Mouse (Mus musculus): Measurements from ENCODE around the gene Prdm5.

Prdm5 gene

DNA sequence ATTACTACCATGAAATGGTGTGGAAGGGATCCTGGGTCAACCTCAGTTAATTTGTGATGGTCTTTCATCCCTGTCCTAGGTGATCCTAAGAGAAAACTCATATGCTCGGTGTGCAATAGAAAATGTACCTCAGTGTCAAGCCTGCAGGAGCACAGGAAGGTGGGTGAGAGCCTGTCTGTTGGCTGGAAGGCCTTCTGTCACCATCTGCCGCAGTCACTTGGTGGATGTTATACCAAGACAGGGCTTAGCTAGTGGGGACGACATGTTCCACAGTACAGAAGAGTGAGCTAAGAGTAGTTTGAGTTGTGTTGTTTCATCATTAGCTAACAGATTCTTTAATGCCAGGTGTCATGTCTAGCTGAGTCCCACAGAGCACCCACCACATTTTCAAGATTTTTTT lies 84.0 kb downstream of the Prdm5 start:
- no peaks in the 10 kb centered on the region for H3K36me3 ChIP-seq (ENCODE audit: control insufficient read depth, insufficient read depth, low read length, poor library complexity, severe bottlenecking)
- H3K27me3 ChIP-seq (ENCODE audit: control insufficient read depth, insufficient read depth, low read length, poor library complexity, severe bottlenecking), result no peaks in the 10 kb centered on the region
- DNase-seq (ENCODE audit: low read depth, low spot score), result no peak

DNA sequence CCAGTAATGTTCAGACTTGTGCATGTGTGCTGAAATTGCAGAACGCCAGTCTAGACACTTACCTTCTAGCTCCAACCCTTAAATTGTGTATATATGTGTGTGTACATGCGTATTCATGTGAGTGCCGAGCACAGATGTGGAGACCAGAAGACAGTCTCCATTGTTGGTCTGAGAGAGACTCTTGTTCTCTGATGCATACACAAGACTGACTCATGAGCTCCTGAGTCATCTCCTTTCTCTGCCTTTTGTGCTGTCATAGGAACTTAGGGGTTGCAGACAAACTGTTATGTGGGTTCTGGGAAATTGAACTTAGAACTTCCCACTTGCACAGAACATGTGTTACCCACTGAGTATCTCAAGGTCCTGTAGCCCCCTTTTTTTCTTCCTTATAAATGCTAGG lies 85.4 kb downstream of the Prdm5 start:
- no peak for DNase-seq (ENCODE audit: low read depth, low spot score)
- Histone ChIP-seq H3K27me3 (ENCODE audit: control insufficient read depth, insufficient read depth, low read length, poor library complexity, severe bottlenecking) (no peaks in the 10 kb centered on the region), H3K36me3 (ENCODE audit: control insufficient read depth, insufficient read depth, low read length, poor library complexity, severe bottlenecking) (no peaks in the 10 kb centered on the region)

DNA sequence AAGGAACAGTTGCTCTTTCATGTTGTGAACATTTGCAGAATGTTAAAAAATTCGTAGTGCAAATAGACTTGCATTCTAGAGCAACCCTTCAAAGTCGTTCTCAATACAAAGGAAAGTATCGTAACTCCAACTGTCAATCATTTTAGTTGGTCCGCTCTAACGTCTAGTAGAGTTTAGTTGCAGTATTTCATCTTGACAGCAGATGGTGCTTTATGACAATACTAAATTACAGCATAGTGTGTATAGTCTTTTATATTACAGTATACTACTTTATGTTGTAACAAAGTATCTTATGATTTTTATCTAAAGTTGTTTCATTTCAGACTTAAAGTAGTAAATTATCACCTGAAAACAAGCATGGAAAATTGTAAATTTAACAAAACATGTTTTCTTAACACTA lies 86.1 kb downstream of the Prdm5 start:
- H3K36me3 ChIP-seq (ENCODE audit: control insufficient read depth, insufficient read depth, low read length, poor library complexity, severe bottlenecking), result no peaks in the 10 kb centered on the region
- H3K27me3 ChIP-seq (ENCODE audit: control insufficient read depth, insufficient read depth, low read length, poor library complexity, severe bottlenecking), result no peaks in the 10 kb centered on the region
- DNase-seq (ENCODE audit: low read depth, low spot score), result no peak

DNA sequence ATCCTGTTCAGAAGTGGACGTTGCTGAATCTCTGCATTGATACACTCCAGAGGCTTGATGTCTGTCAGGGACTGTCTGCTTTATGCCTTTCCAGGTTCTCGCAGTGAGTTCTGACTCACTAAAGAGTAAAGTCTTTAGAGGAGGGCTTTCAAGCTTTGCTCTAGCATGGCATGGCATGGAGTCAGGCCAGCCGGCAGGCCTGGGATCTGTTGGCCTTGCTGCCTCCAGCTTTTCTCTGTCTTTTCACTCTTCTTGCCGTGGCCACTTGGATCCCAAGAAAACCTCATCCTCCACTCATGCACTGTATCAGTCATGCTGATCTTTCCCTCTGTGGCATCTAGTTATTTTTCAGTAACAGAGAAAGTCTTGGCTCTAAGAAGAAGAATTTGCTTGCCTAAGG lies 87.1 kb downstream of the Prdm5 start:
- H3K27me3 ChIP-seq (ENCODE audit: control insufficient read depth, insufficient read depth, low read length, poor library complexity, severe bottlenecking), result no peaks in the 10 kb centered on the region
- no peaks in the 10 kb centered on the region for H3K36me3 ChIP-seq (ENCODE audit: control insufficient read depth, insufficient read depth, low read length, poor library complexity, severe bottlenecking)
- no peak for DNase-seq (ENCODE audit: low read depth, low spot score)

DNA sequence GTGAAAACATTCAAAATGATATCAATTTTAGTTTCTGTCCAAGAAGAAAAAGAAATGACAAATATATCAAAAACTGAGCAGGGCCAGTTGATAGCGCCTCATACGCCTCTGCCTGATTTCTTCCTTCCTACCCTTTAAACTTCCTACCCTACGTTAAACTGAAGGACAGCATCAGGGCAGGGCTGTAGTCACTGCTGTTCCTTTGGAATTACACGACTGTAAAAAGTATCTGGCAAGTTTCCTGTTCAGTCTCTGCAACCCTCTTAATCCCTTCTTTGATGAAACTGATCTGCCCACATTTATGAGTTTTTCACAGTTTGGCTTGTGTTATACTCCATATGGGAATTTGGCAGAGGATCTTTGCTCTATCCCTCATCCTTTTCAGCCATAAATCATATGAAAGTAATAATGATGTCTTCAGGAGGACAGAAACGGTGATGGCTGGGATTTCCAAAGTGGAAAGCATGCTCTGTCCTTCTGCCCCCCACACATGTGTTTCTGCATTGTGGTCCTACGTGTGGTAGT lies 93.0 kb downstream of the Prdm5 start:
- H3K36me3 ChIP-seq (ENCODE audit: control insufficient read depth, insufficient read depth, low read length, poor library complexity, severe bottlenecking), result no peaks in the 10 kb centered on the region
- H3K27me3 ChIP-seq (ENCODE audit: control insufficient read depth, insufficient read depth, low read length, poor library complexity, severe bottlenecking), result no peaks in the 10 kb centered on the region
- DNase-seq (ENCODE audit: low read depth, low spot score), result no peak

DNA sequence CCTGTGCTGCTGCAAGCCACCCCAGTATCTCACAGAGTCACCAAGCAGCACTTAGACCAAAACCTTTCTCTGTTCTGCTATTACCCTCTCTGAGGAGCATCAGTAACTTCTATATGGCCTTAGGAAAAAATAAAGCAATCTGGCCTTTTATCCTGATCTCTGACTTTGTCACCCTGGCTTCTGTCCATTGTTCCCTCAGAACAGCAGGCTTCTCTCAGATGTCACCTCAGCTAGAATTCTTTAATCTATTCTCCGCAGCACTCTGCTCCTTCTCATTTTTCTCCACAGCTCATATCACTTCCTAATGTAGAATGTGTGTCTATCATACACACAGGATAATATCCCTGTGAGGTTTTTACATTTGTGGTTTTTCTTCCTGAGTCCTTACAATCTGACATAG lies 99.5 kb downstream of the Prdm5 start:
- no peaks in the 10 kb centered on the region for H3K36me3 ChIP-seq (ENCODE audit: control insufficient read depth, insufficient read depth, low read length, poor library complexity, severe bottlenecking)
- no peaks in the 10 kb centered on the region for H3K27me3 ChIP-seq (ENCODE audit: control insufficient read depth, insufficient read depth, low read length, poor library complexity, severe bottlenecking)
- no peak for DNase-seq (ENCODE audit: low read depth, low spot score)

DNA sequence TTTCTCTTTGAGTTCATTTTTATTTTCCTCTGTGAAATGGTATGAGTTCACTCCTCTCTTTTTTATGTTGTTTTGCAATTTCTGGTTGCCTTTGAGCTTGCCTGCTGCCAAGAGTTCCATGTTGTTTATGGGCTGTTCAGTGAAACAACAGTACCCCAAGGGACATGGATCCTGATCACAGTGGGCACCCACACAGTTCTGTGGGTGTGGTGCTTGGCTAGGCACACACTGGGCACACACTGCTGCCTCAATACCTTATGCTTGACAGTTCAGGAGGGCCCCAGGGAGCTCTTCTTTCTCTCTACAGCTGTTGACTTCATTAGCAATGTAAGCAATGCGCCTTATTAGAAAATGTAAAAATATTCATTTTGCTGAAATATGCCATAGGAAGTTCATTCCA lies 110.0 kb downstream of the Prdm5 start:
- DNase-seq (ENCODE audit: low read depth, low spot score), result no peak
- Histone ChIP-seq H3K27me3 (ENCODE audit: control insufficient read depth, insufficient read depth, low read length, poor library complexity, severe bottlenecking) (no peaks in the 10 kb centered on the region), H3K36me3 (ENCODE audit: control insufficient read depth, insufficient read depth, low read length, poor library complexity, severe bottlenecking) (no peaks in the 10 kb centered on the region)

DNA sequence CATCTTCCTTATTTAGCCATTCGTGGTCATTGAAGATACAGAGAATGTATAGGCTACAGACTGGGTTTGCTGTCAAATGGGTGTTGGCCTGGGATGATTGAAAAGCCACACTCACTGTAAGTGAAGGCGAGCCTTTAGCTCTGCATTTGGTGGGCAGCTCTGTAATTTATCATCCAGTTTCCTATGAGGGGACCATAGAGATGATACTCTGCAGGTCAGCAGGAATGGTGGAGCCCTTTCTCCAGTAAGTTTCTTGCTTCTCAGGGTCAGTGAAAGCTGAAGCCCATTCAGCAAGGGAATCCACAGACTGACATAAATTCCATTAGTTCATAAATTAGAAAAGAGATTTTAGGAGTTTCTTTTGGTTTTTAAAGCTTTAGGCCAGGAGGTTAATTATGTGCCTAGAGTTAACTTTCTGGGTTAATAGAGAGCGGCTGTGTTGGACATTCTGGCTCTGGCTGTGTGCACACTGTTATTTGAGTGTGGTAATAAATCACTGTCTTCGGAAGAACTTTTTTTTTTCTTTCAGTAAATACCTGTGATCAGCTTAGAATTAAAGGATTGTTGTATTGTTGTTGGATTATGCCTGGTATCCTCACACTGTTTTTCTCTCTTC lies 113.4 kb downstream of the Prdm5 start:
- Histone ChIP-seq H3K36me3 (ENCODE audit: control insufficient read depth, insufficient read depth, low read length, poor library complexity, severe bottlenecking) (no peaks in the 10 kb centered on the region), H3K27me3 (ENCODE audit: control insufficient read depth, insufficient read depth, low read length, poor library complexity, severe bottlenecking) (no peaks in the 10 kb centered on the region)
- DNase-seq (ENCODE audit: low read depth, low spot score), result no peak

DNA sequence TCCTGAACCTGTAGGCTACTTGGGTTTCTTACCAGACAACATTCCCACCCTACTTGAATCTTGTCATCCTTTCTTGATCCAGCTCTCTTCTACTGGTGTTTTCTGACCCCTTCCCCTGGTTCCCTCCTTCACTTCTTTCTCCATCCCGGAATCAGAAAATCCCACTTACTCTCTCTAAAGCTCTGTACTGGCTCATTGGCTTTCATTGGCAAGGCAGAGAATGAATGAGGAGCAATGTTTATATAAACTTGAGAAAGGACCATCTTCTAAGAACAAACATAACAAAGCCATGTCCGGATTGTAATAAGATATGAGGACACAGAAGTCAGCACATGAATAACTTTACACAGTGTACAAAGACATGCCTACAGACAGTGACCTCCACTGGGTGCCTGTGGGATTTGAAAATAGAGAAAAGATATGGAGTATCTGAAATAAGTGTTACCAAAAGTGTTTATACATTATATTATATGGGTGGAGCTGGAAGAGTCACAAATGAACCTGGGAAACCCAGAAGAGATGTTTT lies 127.9 kb downstream of the Prdm5 start:
- Histone ChIP-seq H3K36me3 (ENCODE audit: control insufficient read depth, insufficient read depth, low read length, poor library complexity, severe bottlenecking) (no peaks in the 10 kb centered on the region), H3K27me3 (ENCODE audit: control insufficient read depth, insufficient read depth, low read length, poor library complexity, severe bottlenecking) (no peaks in the 10 kb centered on the region)
- DNase-seq (ENCODE audit: low read depth, low spot score), result no peak

DNA sequence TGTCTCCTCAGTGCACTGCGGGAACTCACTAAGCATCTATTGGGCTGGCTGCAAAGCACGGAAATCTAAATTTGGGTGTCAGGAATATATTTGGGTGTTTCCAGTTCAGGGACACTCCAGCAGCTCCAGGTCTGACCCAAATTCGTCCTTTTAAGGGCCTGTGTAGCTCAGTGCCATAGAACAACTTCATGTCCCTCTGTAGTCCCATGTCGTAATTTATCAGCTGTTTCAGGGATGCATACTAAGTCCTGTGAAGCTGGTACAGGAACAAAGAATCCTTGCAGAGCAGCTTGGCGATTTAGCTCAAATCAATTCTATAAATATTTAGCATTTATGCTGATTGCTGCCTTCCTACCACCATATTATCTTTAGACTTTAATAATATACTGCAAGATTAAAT lies 136.6 kb downstream of the Prdm5 start:
- Histone ChIP-seq H3K36me3 (ENCODE audit: control insufficient read depth, insufficient read depth, low read length, poor library complexity, severe bottlenecking) (no peaks in the 10 kb centered on the region), H3K27me3 (ENCODE audit: control insufficient read depth, insufficient read depth, low read length, poor library complexity, severe bottlenecking) (no peaks in the 10 kb centered on the region)
- DNase-seq (ENCODE audit: low read depth, low spot score), result no peak

DNA sequence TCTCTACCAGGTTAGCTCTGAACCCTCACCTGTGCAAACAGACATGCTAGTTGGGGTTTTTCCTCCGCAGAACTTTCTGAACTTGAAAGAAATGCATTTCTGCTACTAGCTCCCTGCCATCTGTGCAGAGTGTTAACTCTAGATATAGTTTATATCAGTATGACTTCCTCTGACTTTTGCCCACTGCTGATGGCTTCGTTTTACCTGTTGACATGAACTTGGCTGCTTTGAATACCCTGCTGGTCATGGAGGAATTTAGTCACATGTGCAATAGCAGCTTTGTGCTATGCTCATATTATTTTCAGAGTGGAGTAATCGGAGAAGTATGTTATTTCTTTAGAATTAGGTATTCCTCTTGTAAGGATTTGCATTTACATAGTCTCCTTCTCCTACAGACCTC lies 142.9 kb downstream of the Prdm5 start:
- H3K27me3 ChIP-seq (ENCODE audit: control insufficient read depth, insufficient read depth, low read length, poor library complexity, severe bottlenecking), result no peaks in the 10 kb centered on the region
- DNase-seq (ENCODE audit: low read depth, low spot score), result no peak
- no peaks in the 10 kb centered on the region for H3K36me3 ChIP-seq (ENCODE audit: control insufficient read depth, insufficient read depth, low read length, poor library complexity, severe bottlenecking)

DNA sequence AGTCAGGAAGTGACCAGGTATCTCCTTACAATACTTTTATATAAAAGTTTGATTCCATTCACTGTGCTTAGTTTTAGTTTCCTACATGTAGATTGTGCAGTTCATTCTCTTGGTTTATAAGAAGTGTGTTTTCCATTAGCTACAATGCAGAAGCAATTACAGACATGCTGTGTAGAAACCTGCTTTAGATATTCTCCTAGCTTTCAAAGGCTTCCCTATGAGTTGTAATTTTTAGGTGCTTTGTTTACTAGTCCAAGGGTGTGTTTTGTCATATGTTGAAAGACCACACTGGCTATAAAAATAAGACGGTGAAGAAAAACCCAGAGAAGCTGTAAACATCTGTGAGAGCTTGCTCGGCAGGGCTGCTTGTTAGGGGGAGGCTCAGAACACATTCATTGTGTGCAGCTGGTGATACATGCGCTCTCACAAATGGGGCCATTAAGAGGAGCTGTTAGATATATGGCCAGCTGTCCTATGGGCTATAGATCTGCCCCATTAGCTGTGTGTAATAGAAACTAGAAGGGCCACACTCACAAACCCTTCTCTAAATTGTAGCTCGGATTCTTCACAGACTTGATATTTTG lies 144.8 kb downstream of the Prdm5 start:
- no peak for DNase-seq (ENCODE audit: low read depth, low spot score)
- Histone ChIP-seq H3K36me3 (ENCODE audit: control insufficient read depth, insufficient read depth, low read length, poor library complexity, severe bottlenecking) (no peaks in the 10 kb centered on the region), H3K27me3 (ENCODE audit: control insufficient read depth, insufficient read depth, low read length, poor library complexity, severe bottlenecking) (no peaks in the 10 kb centered on the region)

DNA sequence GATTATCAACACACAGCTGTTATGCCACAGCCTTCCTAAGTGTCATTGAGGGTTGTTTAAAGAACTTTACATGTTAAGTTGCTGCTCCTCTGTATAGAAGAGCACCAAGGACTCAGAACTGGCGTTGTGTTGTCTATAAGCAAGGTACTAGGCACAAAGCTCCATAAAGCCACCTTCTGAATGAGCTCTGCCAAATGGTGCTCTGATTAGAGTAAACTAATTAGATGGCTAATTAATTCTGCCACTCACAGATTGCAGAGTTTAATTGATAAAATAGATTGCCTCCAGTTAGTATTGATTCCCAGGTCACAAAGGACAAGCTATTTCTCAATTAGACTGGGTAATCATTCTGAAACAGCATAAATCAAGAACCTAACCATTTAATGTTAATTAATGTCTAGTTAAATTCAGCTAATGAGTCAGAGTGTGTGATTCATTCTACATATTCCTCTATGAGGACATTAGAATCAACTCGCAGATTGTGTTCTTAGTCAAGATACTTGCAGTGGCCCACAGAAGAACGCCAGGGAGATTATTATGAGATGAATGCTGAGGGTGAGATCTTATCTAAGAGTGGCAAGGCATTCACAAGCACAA lies 147.0 kb downstream of the Prdm5 start:
- no peak for DNase-seq (ENCODE audit: low read depth, low spot score)
- no peaks in the 10 kb centered on the region for H3K27me3 ChIP-seq (ENCODE audit: control insufficient read depth, insufficient read depth, low read length, poor library complexity, severe bottlenecking)
- H3K36me3 ChIP-seq (ENCODE audit: control insufficient read depth, insufficient read depth, low read length, poor library complexity, severe bottlenecking), result no peaks in the 10 kb centered on the region

DNA sequence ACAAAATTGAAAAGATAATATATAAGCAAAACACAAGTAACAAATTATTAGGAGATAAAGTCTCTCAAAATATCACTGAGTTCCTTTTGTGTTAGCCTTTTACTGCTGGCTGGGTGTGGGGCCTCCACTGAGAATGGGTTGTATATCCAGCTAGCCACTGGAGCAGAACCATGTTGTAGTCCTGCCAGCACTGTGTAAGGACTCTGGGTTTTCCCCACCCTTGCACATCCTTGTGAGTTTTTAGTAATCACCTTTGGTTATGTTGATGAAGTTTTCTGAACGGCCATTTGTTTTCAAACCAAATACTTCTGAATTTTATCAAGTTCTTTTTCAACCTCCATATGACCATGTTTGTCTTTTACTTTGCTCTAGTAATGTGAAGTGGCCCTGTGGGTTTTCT lies 151.7 kb downstream of the Prdm5 start:
- Histone ChIP-seq H3K36me3 (ENCODE audit: control insufficient read depth, insufficient read depth, low read length, poor library complexity, severe bottlenecking) (no peaks in the 10 kb centered on the region), H3K27me3 (ENCODE audit: control insufficient read depth, insufficient read depth, low read length, poor library complexity, severe bottlenecking) (no peaks in the 10 kb centered on the region)
- no peak for DNase-seq (ENCODE audit: low read depth, low spot score)

DNA sequence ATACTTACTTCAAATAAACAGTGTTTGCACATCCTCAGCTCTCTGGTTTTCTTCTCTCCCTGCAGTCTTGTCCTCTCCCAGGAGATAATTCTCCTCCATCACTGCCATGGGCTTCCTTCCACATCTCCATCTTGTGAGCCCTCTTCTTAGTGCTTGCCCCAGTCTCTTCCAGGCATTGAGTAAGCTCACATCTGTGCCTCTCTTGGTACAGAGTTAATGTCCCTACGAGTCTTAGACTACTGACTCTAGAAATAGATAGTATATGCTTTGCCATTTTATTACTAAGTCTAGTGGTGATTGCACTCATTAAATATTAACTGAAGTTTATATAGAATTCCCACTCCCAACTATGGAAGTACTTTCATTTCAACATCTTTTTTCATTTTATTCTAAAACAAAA lies 154.0 kb downstream of the Prdm5 start:
- H3K27me3 ChIP-seq (ENCODE audit: control insufficient read depth, insufficient read depth, low read length, poor library complexity, severe bottlenecking), result no peaks in the 10 kb centered on the region
- no peaks in the 10 kb centered on the region for H3K36me3 ChIP-seq (ENCODE audit: control insufficient read depth, insufficient read depth, low read length, poor library complexity, severe bottlenecking)
- no peak for DNase-seq (ENCODE audit: low read depth, low spot score)

Measured in splenic B cell, adult 2 months (primary cell).